Mouse (Mus musculus) midbrain, embryonic 15.5 days (tissue): ENCODE data around the gene Vmn2r24. TPM values are rescaled to one million over a fixed set of nuclear protein-coding genes. Genes with fewer than 3 reads are reported as not detected.
"Not testable (repeated sequence)": the region's sequence is repeated elsewhere in the genome, so short reads cannot be mapped to it uniquely, and the experiment has no call there.

Source experiments
- ATAC-seq: fragments of 200-750 bp; cut with Nextera tagmentation; replicated peaks from 2 replicates; pipeline ENCODE4 v1.8.0; 2017; ENCODE audit warnings: moderate TSS enrichment
- H3K27ac ChIP-seq: fragments of 300-500 bp; sonication (generic); 2 replicates; pipeline ENCODE4 v1.5.1; 2015; ENCODE audit warnings: mild to moderate bottlenecking, inconsistent platforms
- H3K27me3 ChIP-seq: fragments of 300-500 bp; sonication (generic); replicated peaks from 2 replicates; pipeline ENCODE4 v1.6.1; 2015; ENCODE audit warnings: inconsistent platforms
- H3K36me3 ChIP-seq: fragments of 300-500 bp; sonication (generic); replicated peaks from 2 replicates; pipeline ENCODE4 v1.6.1; 2015; ENCODE audit warnings: inconsistent platforms
- H3K4me1 ChIP-seq: fragments of 300-500 bp; sonication (generic); 2 replicates; pipeline ENCODE4 v1.6.1; 2015; ENCODE audit warnings: inconsistent platforms
- H3K4me2 ChIP-seq: fragments of 300-500 bp; sonication (generic); 2 replicates; pipeline ENCODE4 v1.6.1; 2015; ENCODE audit warnings: inconsistent platforms, mild to moderate bottlenecking, moderate library complexity
- H3K4me3 ChIP-seq: fragments of 300-500 bp; sonication (generic); 2 replicates; pipeline ENCODE4 v1.5.1; 2015; ENCODE audit warnings: mild to moderate bottlenecking, inconsistent platforms
- H3K9ac ChIP-seq: fragments of 300-500 bp; sonication (generic); 2 replicates; pipeline ENCODE4 v1.6.1; 2015; ENCODE audit warnings: mild to moderate bottlenecking, inconsistent platforms
- H3K9me3 ChIP-seq: fragments of 300-500 bp; sonication (generic); 2 replicates; pipeline ENCODE4 v1.6.1; 2016; ENCODE audit warnings: inconsistent platforms
- WGBS: fragments of 180-500 bp; shearing (Covaris S2); methylation state at CpG from one replicate; pipeline ENCODE4 v1.1.7; 2015; ENCODE audit warnings: mixed read lengths; 5-methylcytosine and 5-hydroxymethylcytosine counted together
- polyA plus RNA-seq: library from polyadenylated mRNA; unstranded; fragments of >200 nt; fragmentation: Nextera tagmentation; extraction: Ambion mirVana; gene quantifications from 2 replicates; pipeline ENCODE4 v1.2.1, GENCODE M21; 2015

The Vmn2r24 gene
- not detected in 2 replicates for polyA plus RNA-seq

- Histone ChIP-seq H3K27me3 (no peaks in the 10 kb centered on the region), H3K4me2 (no peak within 1 kb of the TSS), H3K4me1 (no peaks in the 10 kb centered on the region), H3K9me3 (no peaks in the 10 kb centered on the region), H3K27ac (no peak within 1 kb of the TSS), H3K4me3 (no peak within 1 kb of the TSS), H3K9ac (no peak within 1 kb of the TSS), H3K36me3 (no peaks in the 10 kb centered on the region)
- ATAC-seq, result no peak
- WGBS, result 86% methylated on average over 1 of the region's 1 CpGs
These were observed at the start of gene Vmn2r24 for GRCm38 (mm10) chr6:123778579-123778978. Vmn2r24 (plus strand) TSS chr6:123778879.

- no peak for ATAC-seq
- no peaks in the 10 kb centered on the region for H3K36me3 ChIP-seq
- H3K4me3 ChIP-seq, result no peak overlapping the region
- WGBS, result 91% methylated on average over 3 of the region's 3 CpGs
- no peaks in the 10 kb centered on the region for H3K4me1 ChIP-seq
- no peak overlapping the region for H3K27ac ChIP-seq
- no peak overlapping the region for H3K9ac ChIP-seq
- no peaks in the 10 kb centered on the region for H3K27me3 ChIP-seq
- H3K4me2 ChIP-seq, result no peak overlapping the region
- H3K9me3 ChIP-seq, result no peaks in the 10 kb centered on the region
These were observed 8.6 kb upstream of the Vmn2r24 start for GRCm38 (mm10) chr6:123770031-123770430.

- no peaks in the 10 kb centered on the region for H3K36me3 ChIP-seq
- H3K4me1 ChIP-seq, result no peaks in the 10 kb centered on the region
- no peaks in the 10 kb centered on the region for H3K9me3 ChIP-seq
- H3K4me2 ChIP-seq, result no peak overlapping the region
- H3K27me3 ChIP-seq, result no peaks in the 10 kb centered on the region
- H3K27ac ChIP-seq, result no peak overlapping the region
- H3K4me3 ChIP-seq, result no peak overlapping the region
- no peak overlapping the region for H3K9ac ChIP-seq
- 62% methylated on average over 2 of the region's 2 CpGs for WGBS
- no peak for ATAC-seq
These were observed 6.2 kb downstream of the Vmn2r24 start for GRCm38 (mm10) chr6:123784857-123785256.

GRCm38 (mm10) chr6:123793746-123794145 is 15.1 kb downstream of the Vmn2r24 start:
- no peaks in the 10 kb centered on the region for H3K9me3 ChIP-seq
- no peaks in the 10 kb centered on the region for H3K4me1 ChIP-seq
- no peaks in the 10 kb centered on the region for H3K36me3 ChIP-seq
- no peak overlapping the region for H3K4me3 ChIP-seq
- no peaks in the 10 kb centered on the region for H3K27me3 ChIP-seq
- no peak for ATAC-seq
- H3K9ac ChIP-seq, result no peak overlapping the region
- no peak overlapping the region for H3K4me2 ChIP-seq
- 36% methylated on average over 9 of the region's 9 CpGs for WGBS
- H3K27ac ChIP-seq, result no peak overlapping the region

- H3K27me3 ChIP-seq, H3K4me3 ChIP-seq, H3K9ac ChIP-seq, H3K27ac ChIP-seq, ATAC-seq, H3K36me3 ChIP-seq, H3K4me2 ChIP-seq, H3K9me3 ChIP-seq, H3K4me1 ChIP-seq: not testable (repeated sequence)
These were observed 31.6 kb downstream of the Vmn2r24 start for GRCm38 (mm10) chr6:123810291-123810690.

GRCm38 (mm10) chr6:123819951-123820350 is 41.3 kb downstream of the Vmn2r24 start:
- ATAC-seq, result no peak
- no peaks in the 10 kb centered on the region for H3K9me3 ChIP-seq
- no peaks in the 10 kb centered on the region for H3K27me3 ChIP-seq
- H3K27ac ChIP-seq, result no peak overlapping the region
- no peak overlapping the region for H3K4me3 ChIP-seq
- no peak overlapping the region for H3K9ac ChIP-seq
- H3K4me1 ChIP-seq, result no peaks in the 10 kb centered on the region
- H3K36me3 ChIP-seq, result no peaks in the 10 kb centered on the region
- H3K4me2 ChIP-seq, result no peak overlapping the region
- WGBS, result 88% methylated on average over 8 of the region's 8 CpGs

GRCm38 (mm10) chr6:123853363-123853762 is 74.7 kb downstream of the Vmn2r24 start, which contains the start of gene Vmn2r25:
Vmn2r25 (minus strand) TSS chr6:123853463.
- not testable (repeated sequence) for H3K9ac ChIP-seq, H3K36me3 ChIP-seq, H3K27ac ChIP-seq, ATAC-seq, H3K9me3 ChIP-seq, H3K4me2 ChIP-seq, H3K27me3 ChIP-seq, H3K4me1 ChIP-seq, H3K4me3 ChIP-seq
- WGBS, result 72% methylated on average over 2 of the region's 2 CpGs

Other genes with a start within 250 kb of the Vmn2r24 start
- gene Vmn2r21, start 245.5 kb upstream of the Vmn2r24 start, polyA plus RNA-seq, result not detected in 2 replicates
- not detected in 2 replicates for gene Vmn2r22, start 128.2 kb upstream of the Vmn2r24 start, polyA plus RNA-seq
- gene Vmn2r23, start 76.2 kb upstream of the Vmn2r24 start, polyA plus RNA-seq, result not detected in 2 replicates
- not detected in 2 replicates for gene Vmn2r25, start 74.6 kb downstream of the Vmn2r24 start, polyA plus RNA-seq
- not detected in 2 replicates for gene Vmn2r26, start 245.7 kb downstream of the Vmn2r24 start, polyA plus RNA-seq